Mouse (Mus musculus): ENCODE results near the gene Sik1. TPM values are rescaled to one million over a fixed set of nuclear protein-coding genes. Genes with fewer than 3 reads are reported as not detected.

The Sik1 gene
- polyA plus RNA-seq, 1 experiment from 2014 or later, result 16.7 TPM

DNA sequence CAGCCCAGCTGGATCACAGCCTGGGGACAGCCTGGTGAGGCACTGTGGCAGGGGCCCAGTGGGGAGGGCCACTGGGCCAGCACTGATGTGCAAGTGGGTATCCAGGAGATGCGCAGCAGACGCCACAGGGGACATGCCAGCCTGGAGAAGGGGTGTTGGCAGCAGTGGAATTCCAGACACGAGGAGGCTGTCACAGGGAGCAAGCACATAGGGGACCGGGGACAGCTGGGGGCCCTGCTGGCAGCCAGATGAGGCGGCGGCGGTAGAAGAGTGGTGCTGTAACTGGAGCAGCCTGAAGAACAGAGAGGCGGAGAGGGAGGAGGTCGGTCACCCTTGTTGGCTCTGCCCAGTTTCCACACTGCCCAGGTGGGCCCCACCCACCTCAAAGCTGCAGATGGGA is 9.3 kb downstream of the Sik1 start:
- Histone ChIP-seq H3K9me3 (ENCODE audit: control insufficient read depth, low read length) (no peaks in the 10 kb centered on the region), H3K27me3 (ENCODE audit: control insufficient read depth, insufficient read depth, low read length) (no peaks in the 10 kb centered on the region), H3K4me2 (ENCODE audit: low read depth, low read length, severe bottlenecking) (no peak overlapping the region), H3K27ac (ENCODE audit: low read depth, low read length) (no peak overlapping the region), H3K4me3 (ENCODE audit: low read depth, low read length) (no peak overlapping the region), H3K4me1 (replicated peaks; ENCODE audit: control insufficient read depth, insufficient read depth, low read length) (no peaks in the 10 kb centered on the region), H3K9ac (ENCODE audit: low read length) (no peak overlapping the region), H3K36me3 (ENCODE audit: control insufficient read depth, insufficient read depth, low read length) (peaks cover 15% of the 10 kb centered on the region; the same call in 1 of the 2 replicates)
- 94% methylated on average over 9 of the region's 9 CpGs for WGBS
- DNase-seq (ENCODE audit: low spot score) (no peak), ATAC-seq (replicated peaks; ENCODE audit: low FRiP score) (no peak)

GRCm38 (mm10) chr17:31843891-31844290 is 11.7 kb downstream of the Sik1 start:
- no peak overlapping the region for H3K4me2 ChIP-seq (ENCODE audit: low read depth, low read length, severe bottlenecking)
- DNase-seq (ENCODE audit: low spot score) (no peak), ATAC-seq (replicated peaks; ENCODE audit: low FRiP score) (no peak)
- H3K36me3 ChIP-seq (ENCODE audit: control insufficient read depth, insufficient read depth, low read length), result no peaks in the 10 kb centered on the region; the same call in 1 of the 2 replicates
- no peak overlapping the region for H3K9ac ChIP-seq (ENCODE audit: low read length)
- H3K4me3 ChIP-seq (ENCODE audit: low read depth, low read length), result no peak overlapping the region
- no peaks in the 10 kb centered on the region for H3K9me3 ChIP-seq (ENCODE audit: control insufficient read depth, low read length)
- H3K27me3 ChIP-seq (ENCODE audit: control insufficient read depth, insufficient read depth, low read length), result no peaks in the 10 kb centered on the region
- H3K4me1 ChIP-seq (replicated peaks; ENCODE audit: control insufficient read depth, insufficient read depth, low read length), result no peaks in the 10 kb centered on the region
- 83% methylated on average over 1 of the region's 1 CpGs for WGBS
- no peak overlapping the region for H3K27ac ChIP-seq (ENCODE audit: low read depth, low read length)

DNA sequence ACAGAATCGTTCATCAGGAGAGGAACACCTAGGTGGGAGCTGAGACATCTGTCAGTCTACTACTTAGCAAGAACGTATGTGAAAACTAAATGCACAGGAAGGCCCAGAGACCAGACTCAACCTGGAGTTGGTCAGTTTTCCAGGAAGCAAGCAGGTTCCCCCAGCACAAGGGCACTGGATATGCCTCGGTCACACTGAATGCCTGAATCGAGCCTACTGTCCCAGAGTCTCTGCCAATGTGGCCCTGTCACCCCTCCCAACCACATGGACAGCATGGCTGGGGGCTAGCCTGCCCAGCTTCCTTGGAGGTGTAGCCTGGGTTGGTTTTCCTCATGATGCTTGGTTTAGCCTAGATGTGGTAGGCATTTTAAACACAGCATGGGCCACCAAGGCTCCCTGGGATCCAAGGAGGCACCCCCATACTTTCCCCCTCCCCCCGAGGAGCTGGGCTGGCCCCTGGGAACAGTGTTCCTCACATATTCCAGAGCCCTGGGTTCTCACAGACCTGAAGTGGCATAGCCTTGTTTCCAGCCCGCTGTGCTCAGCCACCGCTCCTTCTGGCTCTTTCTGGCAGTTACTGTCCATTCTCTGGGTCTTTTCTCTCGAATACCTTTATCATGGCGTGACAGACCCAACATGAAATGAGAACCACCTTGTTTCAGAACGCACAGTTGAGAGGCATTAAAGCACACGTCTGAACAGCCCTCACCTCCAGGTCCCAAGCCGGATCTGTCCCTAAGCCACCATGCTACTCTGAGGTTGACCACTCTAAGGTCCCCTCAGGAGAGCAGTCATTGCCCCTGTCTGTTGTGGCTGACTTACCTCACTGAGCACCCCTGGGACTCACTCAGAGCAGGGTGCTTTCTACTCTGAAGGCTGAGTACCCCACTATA is 12.4 kb downstream of the Sik1 start:
- no peaks in the 10 kb centered on the region for H3K9me3 ChIP-seq (ENCODE audit: control insufficient read depth, low read length)
- H3K4me1 ChIP-seq (replicated peaks; ENCODE audit: control insufficient read depth, insufficient read depth, low read length), result no peaks in the 10 kb centered on the region
- H3K4me2 ChIP-seq (ENCODE audit: low read depth, low read length, severe bottlenecking), result no peak overlapping the region
- 84% methylated on average over 12 of the region's 12 CpGs for WGBS
- ATAC-seq (replicated peaks; ENCODE audit: low FRiP score), result no peak
- DNase-seq (ENCODE audit: low spot score), result no peak
- H3K4me3 ChIP-seq (ENCODE audit: low read depth, low read length), result no peak overlapping the region
- no peaks in the 10 kb centered on the region for H3K27me3 ChIP-seq (ENCODE audit: control insufficient read depth, insufficient read depth, low read length)
- no peak overlapping the region for H3K27ac ChIP-seq (ENCODE audit: low read depth, low read length)
- H3K36me3 ChIP-seq (ENCODE audit: control insufficient read depth, insufficient read depth, low read length), result no peaks in the 10 kb centered on the region; the same call in 1 of the 2 replicates
- H3K9ac ChIP-seq (ENCODE audit: low read length), result no peak overlapping the region

DNA sequence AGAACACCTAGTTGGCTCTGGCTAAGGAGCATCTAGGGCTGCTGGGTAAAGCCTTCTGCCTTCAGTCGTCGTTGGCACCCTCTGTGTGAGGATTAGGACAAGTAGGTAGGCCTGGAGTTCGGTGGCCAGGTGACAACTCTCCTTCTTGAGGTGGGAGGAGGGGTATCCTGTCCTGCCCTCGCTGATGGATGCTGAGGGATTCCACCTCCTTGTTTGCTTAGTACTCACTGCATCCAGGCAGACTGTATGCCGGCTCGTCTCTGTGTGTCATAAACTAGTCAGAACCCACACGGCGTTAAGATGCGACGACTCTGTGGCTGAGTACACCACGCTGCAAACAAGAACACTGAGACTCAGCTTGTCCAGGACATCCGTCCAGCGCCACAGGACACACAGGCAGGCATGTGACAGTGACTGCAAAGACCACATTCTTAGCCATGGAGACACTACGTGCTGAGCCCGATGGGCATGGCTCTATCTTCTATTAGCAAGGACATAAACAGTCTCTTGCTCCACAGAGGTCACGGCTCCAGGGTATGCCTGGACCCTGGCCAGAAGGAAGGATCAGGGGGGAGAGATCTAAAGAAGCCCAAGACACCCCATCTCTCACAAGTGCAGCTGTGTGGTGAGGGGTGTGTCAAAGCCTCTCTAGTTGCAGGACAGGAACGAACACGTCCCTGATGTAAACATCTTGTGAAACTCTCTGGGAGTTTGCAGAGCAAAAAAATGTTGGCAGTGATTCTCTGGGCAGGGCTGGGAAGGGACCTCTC is 13.6 kb downstream of the Sik1 start:
- Histone ChIP-seq H3K4me1 (replicated peaks; ENCODE audit: control insufficient read depth, insufficient read depth, low read length) (no peaks in the 10 kb centered on the region), H3K36me3 (ENCODE audit: control insufficient read depth, insufficient read depth, low read length) (no peaks in the 10 kb centered on the region; the same call in 1 of the 2 replicates), H3K4me3 (ENCODE audit: low read depth, low read length) (no peak overlapping the region), H3K4me2 (ENCODE audit: low read depth, low read length, severe bottlenecking) (no peak overlapping the region), H3K9ac (ENCODE audit: low read length) (no peak overlapping the region), H3K9me3 (ENCODE audit: control insufficient read depth, low read length) (no peaks in the 10 kb centered on the region), H3K27me3 (ENCODE audit: control insufficient read depth, insufficient read depth, low read length) (no peaks in the 10 kb centered on the region), H3K27ac (ENCODE audit: low read depth, low read length) (no peak overlapping the region)
- DNase-seq (ENCODE audit: low spot score) (no peak), ATAC-seq (replicated peaks; ENCODE audit: low FRiP score) (no peak)
- 85% methylated on average over 18 of the region's 18 CpGs for WGBS

DNA sequence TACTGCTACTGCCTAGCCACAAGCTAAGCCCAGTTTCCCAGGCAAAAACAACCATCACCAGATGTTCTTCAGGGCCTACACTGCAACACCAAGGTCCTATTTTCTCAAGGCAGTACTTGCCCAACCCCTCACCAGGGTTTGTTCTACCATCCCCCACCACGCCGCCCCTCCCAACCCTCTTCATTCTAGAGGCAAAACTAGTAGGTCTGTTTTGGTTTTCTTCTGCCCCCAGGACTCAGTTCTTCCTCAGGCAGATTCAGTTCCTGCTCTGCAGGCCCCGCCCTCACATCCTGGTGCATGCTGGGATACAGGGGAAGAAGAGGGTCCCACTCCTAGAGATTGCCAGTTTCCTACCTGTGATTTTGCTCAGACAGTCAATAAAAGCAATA is 14.2 kb downstream of the Sik1 start:
- 79% methylated on average over 3 of the region's 3 CpGs for WGBS
- no peaks in the 10 kb centered on the region for H3K4me1 ChIP-seq (replicated peaks; ENCODE audit: control insufficient read depth, insufficient read depth, low read length)
- no peak overlapping the region for H3K9ac ChIP-seq (ENCODE audit: low read length)
- no peaks in the 10 kb centered on the region for H3K27me3 ChIP-seq (ENCODE audit: control insufficient read depth, insufficient read depth, low read length)
- no peaks in the 10 kb centered on the region for H3K9me3 ChIP-seq (ENCODE audit: control insufficient read depth, low read length)
- ATAC-seq (replicated peaks; ENCODE audit: low FRiP score) (no peak), DNase-seq (ENCODE audit: low spot score) (no peak)
- H3K36me3 ChIP-seq (ENCODE audit: control insufficient read depth, insufficient read depth, low read length), result no peaks in the 10 kb centered on the region; the same call in 1 of the 2 replicates
- H3K4me3 ChIP-seq (ENCODE audit: low read depth, low read length), result no peak overlapping the region
- H3K4me2 ChIP-seq (ENCODE audit: low read depth, low read length, severe bottlenecking), result no peak overlapping the region
- no peak overlapping the region for H3K27ac ChIP-seq (ENCODE audit: low read depth, low read length)

GRCm38 (mm10) chr17:31840423-31841003 is 15.1 kb downstream of the Sik1 start:
- Histone ChIP-seq H3K4me2 (ENCODE audit: low read depth, low read length, severe bottlenecking) (no peak overlapping the region), H3K4me3 (ENCODE audit: low read depth, low read length) (no peak overlapping the region), H3K9me3 (ENCODE audit: control insufficient read depth, low read length) (no peaks in the 10 kb centered on the region), H3K9ac (ENCODE audit: low read length) (no peak overlapping the region), H3K27ac (ENCODE audit: low read depth, low read length) (no peak overlapping the region), H3K4me1 (replicated peaks; ENCODE audit: control insufficient read depth, insufficient read depth, low read length) (no peaks in the 10 kb centered on the region), H3K27me3 (ENCODE audit: control insufficient read depth, insufficient read depth, low read length) (no peaks in the 10 kb centered on the region), H3K36me3 (ENCODE audit: control insufficient read depth, insufficient read depth, low read length) (no peaks in the 10 kb centered on the region; the same call in 1 of the 2 replicates)
- no peak for DNase-seq (ENCODE audit: low spot score)
- no peak for ATAC-seq (replicated peaks; ENCODE audit: low FRiP score)
- WGBS, result 74% methylated on average over 6 of the region's 6 CpGs

DNA sequence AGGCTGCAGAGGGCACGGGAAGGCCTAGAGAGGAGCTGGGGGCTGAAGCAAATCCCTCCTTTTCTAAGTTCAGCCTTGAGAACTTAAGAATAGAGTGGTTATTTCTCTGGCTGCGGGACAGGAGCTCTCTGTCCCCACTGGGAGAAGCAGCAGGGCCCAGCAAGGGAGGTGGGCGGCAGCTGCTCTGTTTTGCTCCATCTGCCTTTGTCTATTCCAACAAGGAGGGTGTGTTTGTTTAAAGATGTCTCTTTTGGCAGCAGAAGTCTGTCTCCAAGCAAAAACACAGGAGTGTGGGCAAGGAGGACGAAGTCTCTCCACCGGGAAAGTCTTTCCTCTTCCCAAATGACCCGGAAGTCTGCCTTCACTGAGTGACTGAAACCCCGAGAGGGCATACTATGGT is 18.8 kb downstream of the Sik1 start:
- Histone ChIP-seq H3K36me3 (ENCODE audit: control insufficient read depth, insufficient read depth, low read length) (no peaks in the 10 kb centered on the region), H3K4me2 (ENCODE audit: low read depth, low read length, severe bottlenecking) (no peak overlapping the region), H3K4me3 (ENCODE audit: low read depth, low read length) (no peak overlapping the region), H3K27me3 (ENCODE audit: control insufficient read depth, insufficient read depth, low read length) (no peaks in the 10 kb centered on the region), H3K9ac (ENCODE audit: low read length) (no peak overlapping the region), H3K27ac (ENCODE audit: low read depth, low read length) (no peak overlapping the region), H3K9me3 (ENCODE audit: control insufficient read depth, low read length) (no peaks in the 10 kb centered on the region), H3K4me1 (replicated peaks; ENCODE audit: control insufficient read depth, insufficient read depth, low read length) (no peaks in the 10 kb centered on the region)
- ATAC-seq (replicated peaks; ENCODE audit: low FRiP score), result no peak
- WGBS, result 82% methylated on average over 7 of the region's 7 CpGs
- DNase-seq (ENCODE audit: low spot score), result no peak

DNA sequence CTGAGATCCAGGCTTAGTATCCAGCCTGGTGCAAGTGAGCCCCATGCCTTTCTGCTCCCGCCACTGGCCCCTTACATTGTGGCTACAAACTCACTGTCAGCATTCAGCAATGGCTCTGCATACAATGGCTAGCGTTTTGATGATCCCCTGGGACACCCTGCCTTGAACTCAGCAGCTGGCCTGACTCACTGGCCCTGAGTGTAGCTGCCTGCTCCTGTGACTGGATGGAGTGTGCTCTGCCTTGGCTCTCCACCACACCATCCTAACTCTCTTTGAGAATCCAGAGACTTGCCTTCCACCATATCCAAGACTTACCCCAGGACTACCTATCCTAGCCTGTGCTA is 19.4 kb downstream of the Sik1 start:
- Histone ChIP-seq H3K36me3 (ENCODE audit: control insufficient read depth, insufficient read depth, low read length) (no peaks in the 10 kb centered on the region), H3K4me1 (replicated peaks; ENCODE audit: control insufficient read depth, insufficient read depth, low read length) (no peaks in the 10 kb centered on the region), H3K4me3 (ENCODE audit: low read depth, low read length) (no peak overlapping the region), H3K9me3 (ENCODE audit: control insufficient read depth, low read length) (no peaks in the 10 kb centered on the region), H3K4me2 (ENCODE audit: low read depth, low read length, severe bottlenecking) (no peak overlapping the region), H3K27me3 (ENCODE audit: control insufficient read depth, insufficient read depth, low read length) (no peaks in the 10 kb centered on the region), H3K27ac (ENCODE audit: low read depth, low read length) (no peak overlapping the region), H3K9ac (ENCODE audit: low read length) (no peak overlapping the region)
- no peak for ATAC-seq (replicated peaks; ENCODE audit: low FRiP score)
- DNase-seq (ENCODE audit: low spot score), result no peak
- WGBS, result 78% methylated on average over 2 of the region's 2 CpGs

Data from forebrain, embryonic 11.5 days (tissue).